Mouse (Mus musculus): ENCODE measurements around the gene Tubal3. TPM values are rescaled to one million over a fixed set of nuclear protein-coding genes. Genes with fewer than 3 reads are reported as not detected.

The Tubal3 gene
- polyA plus RNA-seq, 1 experiment, result not detected

- DNase-seq (ENCODE audit: low read depth), result no peak
Observed at GRCm38 (mm10) chr13:3924483-3924882, 6.4 kb downstream of the Tubal3 start.

GRCm38 (mm10) chr13:3925632-3926031, 7.6 kb downstream of the Tubal3 start:
- DNase-seq (ENCODE audit: low read depth), result no peak

- DNase-seq (ENCODE audit: low read depth), result no peak
Observed at GRCm38 (mm10) chr13:3926046-3926445, 8.0 kb downstream of the Tubal3 start.

DNA sequence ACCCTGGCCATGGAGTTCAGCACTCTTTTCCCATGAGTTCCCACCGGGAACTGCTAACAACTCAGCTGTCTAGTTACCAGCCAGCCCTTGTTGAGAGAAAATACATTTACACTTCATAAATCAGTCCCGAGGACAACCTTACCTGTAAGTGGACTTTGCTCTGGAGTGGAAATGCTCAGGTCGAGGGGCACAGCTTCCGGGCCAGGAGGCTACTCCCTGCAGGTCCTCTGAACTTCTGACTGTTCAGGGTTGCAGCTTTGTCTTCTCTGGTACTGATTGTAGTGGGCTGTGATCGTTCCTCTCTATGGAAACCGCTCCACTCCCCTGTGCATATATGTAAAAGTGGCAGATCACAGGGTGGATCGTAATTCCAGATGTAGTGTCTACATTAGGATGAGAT, 26.6 kb downstream of the Tubal3 start:
- DNase-seq (ENCODE audit: low read depth), result no peak

DNA sequence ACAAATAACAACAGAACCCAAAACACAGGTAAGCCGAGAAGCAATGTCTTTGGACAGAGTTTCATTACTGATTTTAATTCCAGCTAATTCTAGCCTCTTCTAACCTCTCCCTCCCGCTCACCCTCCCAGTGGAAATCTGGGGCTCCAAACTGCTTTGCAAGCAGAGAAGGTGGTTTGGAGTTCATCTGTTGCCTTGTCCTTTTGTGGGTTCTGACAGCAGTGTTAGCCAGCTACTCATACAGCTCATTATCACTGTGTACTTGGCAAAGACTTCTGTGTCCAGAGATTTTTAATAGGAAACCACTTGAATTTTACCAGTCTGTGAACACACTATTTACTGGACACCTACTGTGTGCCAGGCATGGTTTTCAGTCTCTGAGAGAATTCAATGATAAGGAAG, 27.2 kb downstream of the Tubal3 start, which contains the start of gene Ucn3:
Gene Ucn3 (minus strand): TSS at position 101 of the 400 bp plus-strand sequence.
- DNase-seq (ENCODE audit: low read depth), result no peak

GRCm38 (mm10) chr13:3947267-3947666, 29.2 kb downstream of the Tubal3 start:
- DNase-seq (ENCODE audit: low read depth), result no peak

DNA sequence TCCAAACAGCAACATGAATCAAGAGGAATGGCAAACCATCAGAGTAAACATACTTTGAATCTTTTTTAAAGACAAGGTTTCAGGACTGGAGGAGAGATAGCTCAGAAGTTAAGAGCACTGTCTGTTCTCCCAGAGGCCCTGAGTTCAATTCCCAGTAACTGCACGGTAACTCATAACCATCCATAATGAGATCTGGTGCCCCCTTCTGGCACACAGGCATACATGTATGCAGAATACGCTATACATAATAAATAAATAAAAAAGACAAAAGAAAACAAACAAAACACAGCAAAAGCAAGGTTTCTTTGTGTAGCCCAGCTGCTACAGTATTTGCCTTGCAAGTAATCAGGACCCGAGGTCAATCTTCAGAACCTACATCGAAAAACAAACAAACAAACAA, 31.4 kb downstream of the Tubal3 start:
- DNase-seq (ENCODE audit: low read depth), result no peak

DNA sequence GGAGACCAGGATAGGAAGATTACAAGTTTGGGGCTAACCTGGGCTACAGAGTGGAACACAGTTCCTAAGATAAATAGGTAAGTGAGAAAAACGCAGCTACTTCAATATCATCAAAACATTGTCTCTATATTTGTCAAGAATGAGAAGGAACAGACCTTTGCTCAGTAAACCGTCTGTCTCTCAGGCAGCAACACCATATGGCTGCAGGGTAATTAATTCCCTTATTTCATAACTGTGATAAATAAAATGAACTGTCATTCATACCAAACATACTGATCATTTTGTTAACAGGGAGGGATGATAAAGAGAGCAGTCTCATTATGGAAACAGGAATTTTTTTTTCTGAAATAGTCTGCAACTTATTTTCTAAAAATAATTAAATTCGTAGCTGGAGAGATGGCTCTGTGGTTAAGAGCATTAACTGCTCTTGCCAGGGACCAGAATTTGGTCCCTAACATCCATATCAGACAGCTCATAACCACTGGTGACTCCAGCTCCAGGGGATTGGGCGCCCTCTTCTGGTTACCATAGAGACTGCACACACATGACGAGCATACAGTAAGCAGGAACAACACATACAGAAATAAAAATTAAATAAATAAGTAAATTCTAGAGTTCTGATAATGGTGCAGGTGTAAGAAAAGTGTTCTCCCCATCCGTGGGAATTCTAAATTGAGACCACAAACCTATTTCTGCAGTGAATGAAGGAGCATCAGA, 33.3 kb downstream of the Tubal3 start:
- no peak for DNase-seq (ENCODE audit: low read depth)

- DNase-seq (ENCODE audit: low read depth), result no peak
Observed at GRCm38 (mm10) chr13:3968849-3969248, 50.8 kb downstream of the Tubal3 start.

Other genes with a start within 250 kb of the Tubal3 start
- 117 and 186 TPM in 2 replicates for gene Calml3, start 114.0 kb upstream of the Tubal3 start, polyA plus RNA-seq (2012; rRNA removed)
- gene Calm4, start 80.5 kb upstream of the Tubal3 start, polyA plus RNA-seq (2012; rRNA removed), result not detected in 2 replicates
- not detected in 2 replicates for gene Calm5, start 64.1 kb upstream of the Tubal3 start, polyA plus RNA-seq (2012; rRNA removed)
- 23.2 and 36.6 TPM in 2 replicates for gene Net1, start 54 bp upstream of the Tubal3 start, polyA plus RNA-seq (2012; rRNA removed)
- not detected in 2 replicates for gene Ucn3, start 27.1 kb downstream of the Tubal3 start, polyA plus RNA-seq (2012; rRNA removed)
- 1.3 and 2.0 TPM in 2 replicates for gene Akr1c14, start 130.7 kb downstream of the Tubal3 start, polyA plus RNA-seq (2012; rRNA removed)
- 0.23 TPM in 1 of 2 replicates, not detected in the other for gene Akr1c18, start 232.4 kb downstream of the Tubal3 start, polyA plus RNA-seq (2012; rRNA removed)